Mouse (Mus musculus): ENCODE data around the gene Gm9573. TPM values are rescaled to one million over a fixed set of nuclear protein-coding genes. Genes with fewer than 3 reads are reported as not detected.
A peak's percentile ranks its signal among the peaks of the same experiment; 100 is the strongest.

Gene Gm9573
- polyA plus RNA-seq, 1 experiment from 2014 or later: not detected

- WGBS: 5% methylated on average over 28 of the region's 28 CpGs
- Histone ChIP-seq H3K4me2 (replicated peaks; ENCODE audit: low read depth, low read length) (peak overlapping the region; percentile 41), H3K4me3 (ENCODE audit: low read length) (peak overlapping the region; percentile 20), H3K27me3 (ENCODE audit: control insufficient read depth, insufficient read depth, low read length) (peaks cover 18% of the 10 kb centered on the region), H3K4me1 (ENCODE audit: control insufficient read depth, insufficient read depth, low read length) (peaks cover 3% of the 10 kb centered on the region; the same call in 1 of the 2 replicates), H3K27ac (ENCODE audit: low read depth, low read length) (no peak overlapping the region), H3K9me3 (ENCODE audit: control insufficient read depth, low read length) (no peaks in the 10 kb centered on the region), H3K9ac (ENCODE audit: low read depth, low read length) (no peak overlapping the region), H3K36me3 (ENCODE audit: control insufficient read depth, insufficient read depth, low read length) (no peaks in the 10 kb centered on the region)
- ATAC-seq (ENCODE audit: low FRiP score, low TSS enrichment): no peak
These were observed 57.1 kb downstream of the Gm9573 start for GRCm38 (mm10) chr17:35569091-35569944.

Other genes starting within 250 kb of the Gm9573 start
- gene H2-Q4, start 247.0 kb downstream of the Gm9573 start, polyA plus RNA-seq (2014; fragmentation: Nextera tagmentation; extraction: Ambion mirVana): 3.2 and 3.6 TPM in 2 replicates
- gene H2-Q6, start 201.8 kb downstream of the Gm9573 start, polyA plus RNA-seq (2014; fragmentation: Nextera tagmentation; extraction: Ambion mirVana): 2.2 and 2.8 TPM in 2 replicates
- 11.6 and 15.4 TPM in 2 replicates for gene H2-Q7, start 187.5 kb downstream of the Gm9573 start, polyA plus RNA-seq (2014; fragmentation: Nextera tagmentation; extraction: Ambion mirVana)
- 0.26 and 0.39 TPM in 2 replicates for gene H2-Q10, start 156.5 kb downstream of the Gm9573 start, polyA plus RNA-seq (2014; fragmentation: Nextera tagmentation; extraction: Ambion mirVana)
- gene Pou5f1, start 120.6 kb downstream of the Gm9573 start, polyA plus RNA-seq (2014; fragmentation: Nextera tagmentation; extraction: Ambion mirVana): not detected in 2 replicates
- 67.8 and 68.1 TPM in 2 replicates for gene Tcf19, start 109.8 kb downstream of the Gm9573 start, polyA plus RNA-seq (2014; fragmentation: Nextera tagmentation; extraction: Ambion mirVana)
- gene Cchcr1, start 109.5 kb downstream of the Gm9573 start, polyA plus RNA-seq (2014; fragmentation: Nextera tagmentation; extraction: Ambion mirVana): 10.3 and 19.1 TPM in 2 replicates
- gene Psors1c2, start 93.4 kb downstream of the Gm9573 start, polyA plus RNA-seq (2014; fragmentation: Nextera tagmentation; extraction: Ambion mirVana): 0.79 and 0.80 TPM in 2 replicates
- gene Cdsn, start 74.5 kb downstream of the Gm9573 start, polyA plus RNA-seq (2014; fragmentation: Nextera tagmentation; extraction: Ambion mirVana): not detected in 2 replicates
- not detected in 2 replicates for gene 2300002M23Rik, start 59.2 kb downstream of the Gm9573 start, polyA plus RNA-seq (2014; fragmentation: Nextera tagmentation; extraction: Ambion mirVana)
- gene Sfta2, start 25.1 kb downstream of the Gm9573 start, polyA plus RNA-seq (2014; fragmentation: Nextera tagmentation; extraction: Ambion mirVana): 3.3 and 4.2 TPM in 2 replicates
- gene Mucl3, start 17.1 kb upstream of the Gm9573 start, polyA plus RNA-seq (2014; fragmentation: Nextera tagmentation; extraction: Ambion mirVana): 0.15 and 0.24 TPM in 2 replicates
- 9.5 and 16.8 TPM in 2 replicates for gene Vars2, start 41.0 kb upstream of the Gm9573 start, polyA plus RNA-seq (2014; fragmentation: Nextera tagmentation; extraction: Ambion mirVana)
- gene Gtf2h4, start 47.1 kb upstream of the Gm9573 start, polyA plus RNA-seq (2014; fragmentation: Nextera tagmentation; extraction: Ambion mirVana): 50.7 and 56.7 TPM in 2 replicates
- gene Ddr1, start 78.0 kb upstream of the Gm9573 start, polyA plus RNA-seq (2014; fragmentation: Nextera tagmentation; extraction: Ambion mirVana): 34.6 and 52.0 TPM in 2 replicates
- gene Ier3, start 195.0 kb upstream of the Gm9573 start, polyA plus RNA-seq (2014; fragmentation: Nextera tagmentation; extraction: Ambion mirVana): 6.8 and 7.7 TPM in 2 replicates
- 35.9 and 36.1 TPM in 2 replicates for gene Flot1, start 196.6 kb upstream of the Gm9573 start, polyA plus RNA-seq (2014; fragmentation: Nextera tagmentation; extraction: Ambion mirVana)
- gene Tubb5, start 211.7 kb upstream of the Gm9573 start, polyA plus RNA-seq (2014; fragmentation: Nextera tagmentation; extraction: Ambion mirVana): 1,061 and 1,103 TPM in 2 replicates
- 13.1 and 16.5 TPM in 2 replicates for gene Mdc1, start 214.9 kb upstream of the Gm9573 start, polyA plus RNA-seq (2014; fragmentation: Nextera tagmentation; extraction: Ambion mirVana)
- 53.2 and 65.2 TPM in 2 replicates for gene Nrm, start 234.7 kb upstream of the Gm9573 start, polyA plus RNA-seq (2014; fragmentation: Nextera tagmentation; extraction: Ambion mirVana)
- 19.1 and 21.1 TPM in 2 replicates for gene Ppp1r18, start 239.0 kb upstream of the Gm9573 start, polyA plus RNA-seq (2014; fragmentation: Nextera tagmentation; extraction: Ambion mirVana)

Measured in kidney, embryonic 14.5 days (tissue).